Mouse (Mus musculus) neural tube, embryonic 15.5 days (tissue): ENCODE measurements around the gene Nckap5l. TPM values are rescaled to one million over a fixed set of nuclear protein-coding genes. Genes with fewer than 3 reads are reported as not detected.

Experiments
- ATAC-seq: fragments of 200-750 bp; cut with Nextera tagmentation; 2 replicates; pipeline ENCODE4 v1.8.0; 2017; ENCODE audit warnings: mild to moderate bottlenecking, moderate TSS enrichment, moderate library complexity; ENCODE audit not compliant: low FRiP score
- H3K27ac ChIP-seq: fragments of 300-500 bp; sonication (generic); replicated peaks from 2 replicates; pipeline ENCODE4 v1.5.1; 2015; ENCODE audit warnings: mild to moderate bottlenecking, inconsistent platforms
- H3K27me3 ChIP-seq: fragments of 300-500 bp; sonication (generic); replicated peaks from 2 replicates; pipeline ENCODE4 v1.6.1; 2015; ENCODE audit warnings: inconsistent platforms
- H3K36me3 ChIP-seq: fragments of 300-500 bp; sonication (generic); 2 replicates; pipeline ENCODE4 v1.6.1; 2015; ENCODE audit warnings: inconsistent platforms
- H3K4me1 ChIP-seq: fragments of 300-500 bp; sonication (generic); 2 replicates; pipeline ENCODE4 v1.6.1; 2015; ENCODE audit warnings: inconsistent platforms
- H3K4me2 ChIP-seq: fragments of 300-500 bp; sonication (generic); 2 replicates; pipeline ENCODE4 v1.6.1; 2015; ENCODE audit warnings: inconsistent platforms, mild to moderate bottlenecking, moderate library complexity
- H3K4me3 ChIP-seq: fragments of 300-500 bp; sonication (generic); replicated peaks from 2 replicates; pipeline ENCODE4 v1.5.1; 2015; ENCODE audit warnings: mild to moderate bottlenecking, inconsistent platforms
- H3K9ac ChIP-seq: fragments of 300-500 bp; sonication (generic); replicated peaks from 2 replicates; pipeline ENCODE4 v1.6.1; 2015; ENCODE audit warnings: mild to moderate bottlenecking, inconsistent platforms
- H3K9me3 ChIP-seq: fragments of 300-500 bp; sonication (generic); replicated peaks from 2 replicates; pipeline ENCODE4 v1.6.1; 2016; ENCODE audit warnings: inconsistent platforms
- WGBS: fragments of 180-500 bp; shearing (Covaris S2); methylation state at CpG from one replicate; pipeline ENCODE4 v1.1.7; 2015; ENCODE audit warnings: mixed read lengths; 5-methylcytosine and 5-hydroxymethylcytosine counted together
- polyA plus RNA-seq: library from polyadenylated mRNA; unstranded; fragments of >200 nt; fragmentation: Nextera tagmentation; extraction: Ambion mirVana; gene quantifications from 2 replicates; pipeline ENCODE4 v1.2.1, GENCODE M21; 2015

Gene Nckap5l
- 12.4 and 13.0 TPM in 2 replicates for polyA plus RNA-seq

GRCm38 (mm10) chr15:99457606-99458401, at the start of gene Nckap5l:
Gene Nckap5l (minus strand): TSS chr15:99457748.
- H3K27me3 ChIP-seq, result no peaks in the 10 kb centered on the region
- peak within 1 kb of the TSS; percentile 81 for H3K4me2 ChIP-seq
- peak within 1 kb of the TSS; percentile 98 for H3K4me3 ChIP-seq
- under 1% methylated on average over 42 of the region's 45 CpGs for WGBS
- peak within 1 kb of the TSS; percentile 96 for H3K27ac ChIP-seq
- H3K9ac ChIP-seq, result peak within 1 kb of the TSS; percentile 77
- peaks cover 50% of the 10 kb centered on the region for H3K4me1 ChIP-seq
- peak; percentile 96 for ATAC-seq
- H3K36me3 ChIP-seq, result no peaks in the 10 kb centered on the region
- no peaks in the 10 kb centered on the region for H3K9me3 ChIP-seq

GRCm38 (mm10) chr15:99505324-99506095, 48.0 kb upstream of the Nckap5l start:
- Histone ChIP-seq H3K9ac (no peak overlapping the region), H3K4me2 (no peak overlapping the region), H3K4me1 (peaks cover 18% of the 10 kb centered on the region), H3K27ac (no peak overlapping the region), H3K36me3 (peaks cover 10% of the 10 kb centered on the region; the same call in 1 of the 2 replicates), H3K9me3 (no peaks in the 10 kb centered on the region), H3K27me3 (no peaks in the 10 kb centered on the region), H3K4me3 (no peak overlapping the region)
- WGBS, result 85% methylated on average over 15 of the region's 15 CpGs
- ATAC-seq, result no peak

GRCm38 (mm10) chr15:99503256-99503655, 45.7 kb upstream of the Nckap5l start:
- Histone ChIP-seq H3K36me3 (no peaks in the 10 kb centered on the region), H3K4me1 (peaks cover 18% of the 10 kb centered on the region), H3K4me2 (no peak overlapping the region), H3K9me3 (no peaks in the 10 kb centered on the region), H3K27me3 (no peaks in the 10 kb centered on the region), H3K9ac (no peak overlapping the region), H3K4me3 (no peak overlapping the region), H3K27ac (no peak overlapping the region)
- no peak for ATAC-seq
- 60% methylated on average over 5 of the region's 5 CpGs for WGBS

GRCm38 (mm10) chr15:99502311-99502831, 44.8 kb upstream of the Nckap5l start:
- peak overlapping the region; percentile 70 for H3K27ac ChIP-seq
- no peak overlapping the region for H3K9ac ChIP-seq
- no peaks in the 10 kb centered on the region for H3K9me3 ChIP-seq
- no peak overlapping the region for H3K4me2 ChIP-seq
- H3K4me1 ChIP-seq, result peaks cover 24% of the 10 kb centered on the region
- H3K36me3 ChIP-seq, result no peaks in the 10 kb centered on the region
- H3K4me3 ChIP-seq, result no peak overlapping the region
- ATAC-seq, result peak; percentile 21; the same call in 1 of the 2 replicates
- WGBS, result 29% methylated on average over 12 of the region's 12 CpGs
- H3K27me3 ChIP-seq, result no peaks in the 10 kb centered on the region

- Histone ChIP-seq H3K9ac (0 out of 2 replicates have a peak overlapping the region, but pooled peaks have one; percentile 8), H3K9me3 (no peaks in the 10 kb centered on the region), H3K4me3 (no peak overlapping the region), H3K36me3 (no peaks in the 10 kb centered on the region), H3K27ac (peak overlapping the region; percentile 70), H3K27me3 (no peaks in the 10 kb centered on the region), H3K4me2 (no peak overlapping the region), H3K4me1 (peaks cover 26% of the 10 kb centered on the region)
- 40% methylated on average over 20 of the region's 20 CpGs for WGBS
- peak; percentile 2; the same call in 1 of the 2 replicates for ATAC-seq
These were observed 44.0 kb upstream of the Nckap5l start for GRCm38 (mm10) chr15:99501292-99502260.

- no peak overlapping the region for H3K27ac ChIP-seq
- no peaks in the 10 kb centered on the region for H3K27me3 ChIP-seq
- no peak overlapping the region for H3K9ac ChIP-seq
- no peaks in the 10 kb centered on the region for H3K9me3 ChIP-seq
- no peak overlapping the region for H3K4me3 ChIP-seq
- peaks cover 26% of the 10 kb centered on the region for H3K4me1 ChIP-seq
- no peaks in the 10 kb centered on the region for H3K36me3 ChIP-seq
- H3K4me2 ChIP-seq, result no peak overlapping the region
- no peak for ATAC-seq
- WGBS, result 58% methylated on average over 5 of the region's 5 CpGs
These were observed 42.8 kb upstream of the Nckap5l start for GRCm38 (mm10) chr15:99500320-99500719.

- H3K4me1 ChIP-seq, result peaks cover 26% of the 10 kb centered on the region
- 51% methylated on average over 6 of the region's 6 CpGs for WGBS
- H3K27ac ChIP-seq, result no peak overlapping the region
- H3K4me3 ChIP-seq, result no peak overlapping the region
- no peak overlapping the region for H3K4me2 ChIP-seq
- H3K36me3 ChIP-seq, result no peaks in the 10 kb centered on the region
- H3K9ac ChIP-seq, result no peak overlapping the region
- no peaks in the 10 kb centered on the region for H3K9me3 ChIP-seq
- no peaks in the 10 kb centered on the region for H3K27me3 ChIP-seq
- ATAC-seq, result no peak
These were observed 42.2 kb upstream of the Nckap5l start for GRCm38 (mm10) chr15:99499726-99500125.

- ATAC-seq, result no peak
- Histone ChIP-seq H3K27me3 (no peaks in the 10 kb centered on the region), H3K27ac (no peak overlapping the region), H3K4me2 (no peak overlapping the region), H3K4me3 (no peak overlapping the region), H3K36me3 (no peaks in the 10 kb centered on the region), H3K9me3 (no peaks in the 10 kb centered on the region), H3K4me1 (peaks cover 26% of the 10 kb centered on the region), H3K9ac (no peak overlapping the region)
- 69% methylated on average over 4 of the region's 4 CpGs for WGBS
These were observed 41.2 kb upstream of the Nckap5l start for GRCm38 (mm10) chr15:99498781-99499180.

GRCm38 (mm10) chr15:99498356-99498755, 40.8 kb upstream of the Nckap5l start:
- 88% methylated on average over 4 of the region's 4 CpGs for WGBS
- no peaks in the 10 kb centered on the region for H3K9me3 ChIP-seq
- H3K4me1 ChIP-seq, result peaks cover 26% of the 10 kb centered on the region
- no peak overlapping the region for H3K27ac ChIP-seq
- no peak for ATAC-seq
- H3K9ac ChIP-seq, result no peak overlapping the region
- no peak overlapping the region for H3K4me3 ChIP-seq
- H3K36me3 ChIP-seq, result no peaks in the 10 kb centered on the region
- H3K4me2 ChIP-seq, result no peak overlapping the region
- no peaks in the 10 kb centered on the region for H3K27me3 ChIP-seq

GRCm38 (mm10) chr15:99497527-99498242, 40.1 kb upstream of the Nckap5l start:
- ATAC-seq, result peak; percentile 34; the same call in 1 of the 2 replicates
- no peak overlapping the region for H3K4me3 ChIP-seq
- H3K4me1 ChIP-seq, result peaks cover 23% of the 10 kb centered on the region
- H3K27ac ChIP-seq, result peak overlapping the region; percentile 7; the same call in 1 of the 2 replicates
- H3K36me3 ChIP-seq, result no peaks in the 10 kb centered on the region
- no peaks in the 10 kb centered on the region for H3K27me3 ChIP-seq
- H3K9me3 ChIP-seq, result no peaks in the 10 kb centered on the region
- no peak overlapping the region; the same call in 1 of the 2 replicates for H3K9ac ChIP-seq
- whole genome bisulfite sequencing, result 57% methylated on average over 12 of the region's 12 CpGs
- H3K4me2 ChIP-seq, result peak overlapping the region; percentile 5; the same call in 1 of the 2 replicates
